Mouse (Mus musculus) olfactory bulb, adult 2 months (tissue): ENCODE data around the gene Rwdd3. TPM values are rescaled to one million over a fixed set of nuclear protein-coding genes. Genes with fewer than 3 reads are reported as not detected.

Experiments used
- H3K27ac ChIP-seq: fragments of 200-500 bp; 2 replicates; pipeline ENCODE4 v1.5.1; 2012; ENCODE audit warnings: low read depth, low read length; ENCODE audit not compliant: insufficient read depth
- H3K4me1 ChIP-seq: fragments of 200-500 bp; 2 replicates; pipeline ENCODE4 v1.6.1; 2012; ENCODE audit warnings: low read length; ENCODE audit not compliant: control insufficient read depth, insufficient read depth
- H3K4me3 ChIP-seq: fragments of 200-500 bp; 2 replicates; pipeline ENCODE4 v1.5.1; 2012; ENCODE audit warnings: mild to moderate bottlenecking, low read depth, low read length, moderate library complexity; ENCODE audit not compliant: insufficient read depth
- CTCF ChIP-seq: fragments of 200-500 bp; IDR thresholded peaks from 2 replicates; pipeline ENCODE4 v1.5.1; 2012; ENCODE audit warnings: low read depth, mild to moderate bottlenecking, low read length, moderate library complexity; ENCODE audit not compliant: insufficient read depth
- POLR2A ChIP-seq: fragments of 200-500 bp; IDR thresholded peaks from 2 replicates; pipeline ENCODE4 v1.6.1; 2012; ENCODE audit warnings: mild to moderate bottlenecking, low read depth, low read length, moderate library complexity; ENCODE audit not compliant: insufficient read depth
- WGBS: fragments of 180-500 bp; shearing (Covaris S2); methylation state at CpG from one replicate; pipeline ENCODE4 v1.1.7; 2018; 5-methylcytosine and 5-hydroxymethylcytosine counted together
- polyA plus RNA-seq: library from polyadenylated mRNA; stranded (reverse); fragments of >200 nt; gene quantifications from 2 replicates; pipeline ENCODE4 v1.2.4, GENCODE M21; 2012; ENCODE audit warnings: low replicate concordance; ENCODE audit not compliant: missing spikeins, insufficient read depth, insufficient read length

The Rwdd3 gene
- polyA plus RNA-seq, 1 experiment = not detected

- 44% methylated on average over 11 of the region's 11 CpGs for whole genome bisulfite sequencing
- no peak overlapping the region for H3K27ac ChIP-seq
- H3K4me3 ChIP-seq = no peak overlapping the region
- no peaks in the 10 kb centered on the region for H3K4me1 ChIP-seq
- TF ChIP-seq POLR2A (no peak), CTCF (no peak)
Measured at GRCm38 (mm10) chr3:121133937-121134336, 37.6 kb downstream of the Rwdd3 start.

- WGBS = 85% methylated on average over 5 of the region's 5 CpGs
- Histone ChIP-seq H3K27ac (no peak overlapping the region), H3K4me3 (no peak overlapping the region), H3K4me1 (no peaks in the 10 kb centered on the region)
- TF ChIP-seq POLR2A = no peak
- no peak for TF ChIP-seq CTCF
Measured at GRCm38 (mm10) chr3:121133039-121133438, 38.5 kb downstream of the Rwdd3 start.

GRCm38 (mm10) chr3:121127171-121127570 is 44.3 kb downstream of the Rwdd3 start:
- 87% methylated on average over 2 of the region's 2 CpGs for WGBS
- TF ChIP-seq CTCF (no peak), POLR2A (no peak)
- Histone ChIP-seq H3K4me3 (no peak overlapping the region), H3K27ac (no peak overlapping the region), H3K4me1 (no peaks in the 10 kb centered on the region)

GRCm38 (mm10) chr3:121126476-121126875 is 45.0 kb downstream of the Rwdd3 start:
- Histone ChIP-seq H3K27ac (no peak overlapping the region), H3K4me3 (no peak overlapping the region), H3K4me1 (no peaks in the 10 kb centered on the region)
- WGBS = 54% methylated on average over 5 of the region's 5 CpGs
- TF ChIP-seq POLR2A (no peak), CTCF (no peak)

GRCm38 (mm10) chr3:121121072-121121471 is 50.4 kb downstream of the Rwdd3 start:
- H3K27ac ChIP-seq = no peak overlapping the region
- H3K4me1 ChIP-seq = no peaks in the 10 kb centered on the region
- WGBS = 84% methylated on average over 5 of the region's 5 CpGs
- TF ChIP-seq CTCF = no peak
- TF ChIP-seq POLR2A = no peak
- no peak overlapping the region for H3K4me3 ChIP-seq

GRCm38 (mm10) chr3:121116590-121116989 is 54.9 kb downstream of the Rwdd3 start:
- H3K27ac ChIP-seq = no peak overlapping the region
- no peaks in the 10 kb centered on the region for H3K4me1 ChIP-seq
- TF ChIP-seq POLR2A = no peak
- TF ChIP-seq CTCF = no peak
- no peak overlapping the region for H3K4me3 ChIP-seq
- 79% methylated on average over 13 of the region's 13 CpGs for WGBS

GRCm38 (mm10) chr3:121116067-121116466 is 55.4 kb downstream of the Rwdd3 start:
- Histone ChIP-seq H3K4me3 (no peak overlapping the region), H3K4me1 (no peaks in the 10 kb centered on the region), H3K27ac (no peak overlapping the region)
- WGBS = 47% methylated on average over 5 of the region's 5 CpGs
- no peak for TF ChIP-seq POLR2A
- no peak for TF ChIP-seq CTCF

GRCm38 (mm10) chr3:121111068-121111467 is 60.4 kb downstream of the Rwdd3 start:
- TF ChIP-seq CTCF = no peak
- no peak for TF ChIP-seq POLR2A
- Histone ChIP-seq H3K4me3 (no peak overlapping the region), H3K4me1 (no peaks in the 10 kb centered on the region), H3K27ac (no peak overlapping the region)
- 92% methylated on average over 8 of the region's 8 CpGs for WGBS

GRCm38 (mm10) chr3:121110430-121110829 is 61.1 kb downstream of the Rwdd3 start:
- 78% methylated on average over 7 of the region's 7 CpGs for WGBS
- H3K4me3 ChIP-seq = no peak overlapping the region
- no peak overlapping the region for H3K27ac ChIP-seq
- TF ChIP-seq CTCF (no peak), POLR2A (no peak)
- no peaks in the 10 kb centered on the region for H3K4me1 ChIP-seq

GRCm38 (mm10) chr3:121107481-121107880 is 64.0 kb downstream of the Rwdd3 start:
- TF ChIP-seq POLR2A (no peak), CTCF (no peak)
- WGBS = 95% methylated on average over 6 of the region's 6 CpGs
- Histone ChIP-seq H3K4me1 (no peaks in the 10 kb centered on the region), H3K27ac (no peak overlapping the region), H3K4me3 (no peak overlapping the region)
